Mouse (Mus musculus) c-Kit-negative CD71-positive TER-119-positive erythroid progenitor cells, embryonic 14.5 days (primary cell): Measurements from ENCODE around the gene Prkg1.

ENCODE experiments used
- DNase-seq: peaks from one replicate; pipeline ENCODE4 v3.0.0-alpha.2; 2013; ENCODE audit warnings: low read depth, low spot score

The Prkg1 gene

DNA sequence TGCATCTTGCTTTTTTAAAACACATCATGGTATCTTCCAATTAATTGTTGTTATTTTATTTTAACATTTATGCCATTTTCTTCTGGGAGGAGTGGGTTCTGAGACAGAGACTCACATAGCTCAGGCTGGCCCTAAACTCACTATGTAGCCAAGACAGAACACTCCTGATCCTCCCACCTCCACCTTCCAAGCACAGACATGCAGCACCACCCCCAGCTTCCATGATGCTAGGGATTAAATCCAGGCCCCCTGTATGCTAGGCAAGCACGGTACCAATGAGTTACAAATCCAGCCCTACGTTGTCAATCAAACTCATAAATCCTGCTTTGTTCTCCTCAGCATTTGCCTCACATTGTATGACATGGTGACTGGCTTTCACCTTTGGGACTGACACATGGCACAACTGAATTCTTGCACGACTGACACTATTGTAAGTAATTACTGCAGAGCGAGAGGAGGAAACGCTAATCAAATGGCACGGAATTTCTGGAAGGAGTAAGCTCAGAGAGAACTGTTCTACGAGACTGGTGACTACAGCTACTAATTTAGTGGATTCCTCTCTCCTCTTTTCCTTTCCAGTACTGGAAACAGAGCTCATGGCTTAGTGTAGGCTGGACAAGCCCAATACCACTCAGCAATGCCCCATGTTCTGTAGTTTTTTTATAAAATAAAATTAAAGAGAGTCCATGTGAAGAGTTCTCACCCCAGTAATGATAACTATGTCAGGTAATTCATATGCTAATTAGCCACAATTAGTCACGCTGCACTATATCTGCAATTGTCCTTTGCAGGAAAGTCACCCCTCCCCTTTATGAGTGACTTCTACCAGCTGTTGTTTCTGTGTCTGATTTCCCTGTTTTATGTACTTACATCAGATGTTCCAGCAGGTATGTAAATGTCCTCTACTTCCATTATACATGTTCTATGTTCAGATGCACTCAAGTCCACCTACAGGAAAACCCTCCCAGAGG lies 133.6 kb downstream of the Prkg1 start:
- no peak for DNase-seq

DNA sequence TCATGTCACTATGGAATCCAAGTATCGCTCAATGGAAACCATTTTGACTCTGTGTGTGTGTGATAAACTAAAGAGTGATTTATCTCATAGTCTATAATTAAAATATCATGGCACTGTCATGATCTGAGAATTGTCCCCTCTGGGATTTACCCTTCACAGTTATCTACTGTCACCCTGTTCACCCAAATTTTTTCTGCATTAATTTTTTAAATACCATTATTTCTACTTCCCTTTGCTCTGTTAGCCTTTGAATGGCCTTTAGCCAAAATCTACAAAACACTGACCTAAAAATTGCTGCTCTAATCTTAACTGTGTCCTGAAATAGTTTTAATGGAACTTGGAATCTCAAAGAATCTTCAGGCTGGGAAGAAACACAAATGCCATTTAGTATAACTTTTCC lies 143.1 kb downstream of the Prkg1 start:
- no peak for DNase-seq

GRCm38 (mm10) chr19:31616830-31617229 lies 148.0 kb downstream of the Prkg1 start:
- no peak for DNase-seq

- no peak for DNase-seq
Measured at GRCm38 (mm10) chr19:31616159-31616558, 148.7 kb downstream of the Prkg1 start.

DNA sequence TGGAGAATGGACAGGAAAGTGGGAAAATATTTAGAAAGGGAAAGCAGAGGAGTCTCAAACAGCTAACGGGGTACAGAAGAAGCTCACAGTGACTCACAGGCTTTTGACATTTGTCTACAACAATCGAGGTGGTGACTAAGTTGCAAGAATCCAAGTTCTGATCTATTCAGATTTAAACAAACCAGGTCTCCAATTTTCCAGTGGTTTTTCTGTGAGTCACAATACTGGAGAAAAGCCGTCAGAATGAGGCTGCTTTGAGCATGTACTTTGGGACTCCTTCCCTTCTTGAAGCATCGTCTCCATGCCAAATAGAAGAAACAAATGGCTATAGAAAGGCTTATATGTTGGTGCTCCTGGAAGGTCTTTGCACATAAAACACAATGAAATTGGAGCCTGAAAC lies 151.7 kb downstream of the Prkg1 start:
- no peak for DNase-seq

GRCm38 (mm10) chr19:31602578-31602977 lies 162.3 kb downstream of the Prkg1 start:
- DNase-seq = no peak

- no peak for DNase-seq
Measured at GRCm38 (mm10) chr19:31594011-31594410, 170.8 kb downstream of the Prkg1 start.

- no peak for DNase-seq
Measured at GRCm38 (mm10) chr19:31590701-31591100, 174.1 kb downstream of the Prkg1 start.

DNA sequence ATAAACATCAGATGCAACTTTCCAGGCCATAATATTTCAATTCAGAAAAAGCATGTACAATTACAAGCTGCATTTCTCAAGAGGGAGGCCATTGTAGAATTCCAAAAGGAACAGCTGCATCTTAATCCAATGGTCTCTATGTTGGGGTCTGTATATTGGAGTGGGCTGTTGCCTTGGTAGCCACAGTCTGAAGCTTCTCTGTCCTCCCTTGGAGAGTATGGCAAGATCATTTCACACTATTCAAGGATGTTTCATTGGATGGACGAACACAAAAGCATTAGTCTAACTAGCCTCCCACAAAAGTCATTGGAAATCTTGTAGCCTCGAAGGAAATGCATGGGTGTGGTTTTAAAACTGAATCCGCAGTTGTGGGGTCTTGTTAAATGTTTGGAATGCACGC lies 187.7 kb downstream of the Prkg1 start:
- no peak for DNase-seq

DNA sequence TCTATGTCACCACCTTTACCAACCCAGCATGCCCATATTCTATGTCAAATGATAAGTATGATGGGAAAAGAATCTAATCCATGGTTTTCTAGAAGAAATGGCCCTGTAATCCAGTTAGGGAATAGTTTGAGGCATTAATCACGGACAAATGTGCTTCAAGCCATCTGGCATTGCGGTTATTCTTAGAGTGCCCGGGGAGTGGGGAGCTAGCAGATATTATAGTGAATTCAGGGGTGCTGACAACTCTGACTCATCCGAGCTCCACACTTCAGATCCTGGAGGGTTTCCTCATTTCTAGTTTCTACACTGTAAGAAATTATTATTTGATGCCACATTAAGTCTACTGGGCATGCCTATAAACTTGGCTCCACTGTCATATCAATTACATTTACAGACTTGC lies 200.5 kb downstream of the Prkg1 start:
- DNase-seq = no peak

- no peak for DNase-seq
Measured at GRCm38 (mm10) chr19:31546063-31546462, 218.8 kb downstream of the Prkg1 start.

DNA sequence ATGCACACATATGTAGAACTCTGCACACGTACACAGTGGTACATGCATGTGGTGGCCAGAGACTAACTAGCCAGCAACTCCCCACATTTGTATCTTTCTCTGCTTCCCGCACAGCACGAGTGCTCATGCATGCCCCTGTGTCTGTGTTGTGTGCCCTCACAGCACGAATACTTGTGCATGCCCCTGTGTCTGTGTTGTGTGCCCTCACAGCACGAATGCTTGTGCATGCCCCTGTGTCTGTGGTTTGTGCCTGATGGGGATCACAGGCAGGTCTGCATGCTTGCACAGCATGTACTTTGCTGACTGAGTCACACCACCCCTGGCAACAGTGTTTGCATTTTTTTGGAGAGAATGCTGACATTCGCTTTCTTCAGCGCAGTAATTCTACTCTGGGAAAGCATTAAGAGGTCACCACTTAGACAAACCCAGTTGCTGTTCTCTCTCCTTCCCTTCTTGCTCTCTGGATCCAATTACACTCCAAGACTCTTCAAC lies 233.5 kb downstream of the Prkg1 start:
- no peak for DNase-seq

- DNase-seq = no peak
Measured at GRCm38 (mm10) chr19:31530616-31531015, 234.2 kb downstream of the Prkg1 start.

- DNase-seq = no peak
Measured at GRCm38 (mm10) chr19:31529890-31530289, 234.9 kb downstream of the Prkg1 start.

DNA sequence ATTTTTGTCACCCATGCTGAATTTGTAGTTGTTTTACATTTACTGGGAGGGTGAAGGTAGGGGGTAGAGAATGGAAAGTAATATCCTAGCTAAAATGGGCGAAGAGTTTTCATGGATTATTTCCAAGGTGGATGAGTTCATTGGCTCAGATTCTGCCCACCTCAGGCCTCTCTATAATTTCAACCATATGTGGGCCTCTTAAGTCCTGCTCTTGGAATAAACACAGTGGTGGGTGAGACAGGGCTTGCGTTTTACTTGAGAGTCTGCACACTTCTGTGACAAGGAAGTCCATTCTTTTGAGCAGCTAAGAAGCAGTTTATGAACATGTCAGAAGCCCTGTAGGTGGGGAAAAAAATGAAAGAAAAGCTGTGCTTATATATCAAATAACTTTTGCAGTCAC lies 250.3 kb downstream of the Prkg1 start:
- DNase-seq = no peak

DNA sequence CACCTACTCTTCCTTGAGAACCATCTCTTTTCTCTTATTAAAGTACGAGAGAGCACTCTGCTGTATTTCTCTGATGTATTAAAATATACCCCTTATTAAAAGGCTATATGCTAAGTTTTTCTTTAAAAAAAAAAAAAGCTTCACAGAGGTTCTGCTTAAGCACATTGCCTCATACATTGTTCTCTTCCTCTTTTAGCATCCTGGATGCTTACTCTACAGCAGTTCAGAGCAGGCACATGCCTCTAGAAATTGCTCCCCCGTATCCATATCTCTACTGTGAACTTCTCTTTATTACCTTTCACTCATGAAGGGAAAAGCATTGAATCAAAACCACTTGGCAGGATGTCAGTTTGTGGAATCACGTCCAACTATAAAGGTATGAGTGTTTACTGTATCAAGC lies 257.0 kb downstream of the Prkg1 start:
- DNase-seq = no peak

GRCm38 (mm10) chr19:31506296-31506695 lies 258.5 kb downstream of the Prkg1 start:
- no peak for DNase-seq

GRCm38 (mm10) chr19:31505041-31505440 lies 259.8 kb downstream of the Prkg1 start:
- no peak for DNase-seq

- DNase-seq = no peak
Measured at GRCm38 (mm10) chr19:31497386-31497785, 267.4 kb downstream of the Prkg1 start.

DNA sequence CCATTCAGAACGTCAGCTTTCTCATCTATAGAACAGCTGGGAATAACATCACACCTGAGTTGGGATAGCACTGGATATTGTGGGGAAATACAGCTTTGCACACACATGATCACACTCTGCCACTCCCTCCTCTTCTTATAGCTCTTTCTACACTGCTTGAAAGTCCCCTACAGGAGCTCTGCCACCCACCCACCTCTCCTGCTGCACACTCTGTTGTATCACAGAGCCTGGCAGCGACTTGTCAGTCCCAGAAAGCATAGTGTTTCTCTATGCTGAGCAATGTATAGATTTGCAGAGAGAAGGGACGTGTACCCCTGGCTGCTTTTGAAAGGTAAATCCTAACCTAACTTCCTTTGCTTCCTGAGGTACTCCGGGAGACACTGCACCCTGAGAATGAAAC lies 275.2 kb downstream of the Prkg1 start:
- DNase-seq = no peak

DNA sequence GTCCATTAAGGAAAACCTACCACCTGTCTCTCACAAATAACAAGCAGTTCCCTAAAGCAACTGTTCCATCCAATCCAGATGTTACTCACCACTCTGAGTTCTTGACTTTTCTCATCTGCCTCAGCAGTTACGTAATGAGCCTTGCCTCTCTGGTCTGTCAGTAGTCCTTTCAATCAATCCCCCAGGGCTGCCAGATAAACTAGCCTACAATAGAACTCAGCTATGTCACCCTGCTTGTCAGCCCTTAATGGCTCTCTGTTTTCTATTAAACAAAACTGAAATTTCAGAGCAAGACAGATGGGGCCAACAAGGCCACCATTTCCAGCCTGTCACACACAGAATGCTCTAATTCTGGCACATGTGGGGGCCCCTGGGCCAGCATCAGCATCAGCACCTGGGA lies 293.1 kb downstream of the Prkg1 start:
- no peak for DNase-seq

DNA sequence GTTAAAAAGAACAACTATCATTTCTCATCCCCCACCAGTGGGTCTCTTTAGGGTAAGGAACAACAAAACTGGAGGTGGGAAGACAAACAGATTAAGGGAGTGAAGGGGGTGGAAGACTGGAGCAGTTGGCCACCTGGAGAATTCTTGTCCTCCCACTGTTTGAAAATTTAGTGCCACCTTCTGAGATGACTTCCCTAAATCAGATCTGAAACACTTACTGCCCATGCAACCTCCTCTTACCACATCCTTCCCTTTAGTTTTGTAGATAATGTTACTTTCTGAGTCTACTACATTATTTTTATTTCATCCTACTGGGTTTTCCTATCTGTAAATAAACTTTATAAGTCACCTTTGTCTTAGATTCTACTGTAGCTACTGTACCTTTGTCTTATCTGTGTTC lies 304.6 kb downstream of the Prkg1 start:
- no peak for DNase-seq

- DNase-seq = no peak
Measured at GRCm38 (mm10) chr19:31444101-31444500, 320.7 kb downstream of the Prkg1 start.
